Mouse (Mus musculus): ENCODE measurements around the gene Nuf2. TPM values are rescaled to one million over a fixed set of nuclear protein-coding genes. Genes with fewer than 3 reads are reported as not detected.
A peak's percentile ranks its signal among the peaks of the same experiment; 100 is the strongest.

Nuf2 gene
- total RNA-seq, 1 experiment from 2014 or later, result 137 TPM

DNA sequence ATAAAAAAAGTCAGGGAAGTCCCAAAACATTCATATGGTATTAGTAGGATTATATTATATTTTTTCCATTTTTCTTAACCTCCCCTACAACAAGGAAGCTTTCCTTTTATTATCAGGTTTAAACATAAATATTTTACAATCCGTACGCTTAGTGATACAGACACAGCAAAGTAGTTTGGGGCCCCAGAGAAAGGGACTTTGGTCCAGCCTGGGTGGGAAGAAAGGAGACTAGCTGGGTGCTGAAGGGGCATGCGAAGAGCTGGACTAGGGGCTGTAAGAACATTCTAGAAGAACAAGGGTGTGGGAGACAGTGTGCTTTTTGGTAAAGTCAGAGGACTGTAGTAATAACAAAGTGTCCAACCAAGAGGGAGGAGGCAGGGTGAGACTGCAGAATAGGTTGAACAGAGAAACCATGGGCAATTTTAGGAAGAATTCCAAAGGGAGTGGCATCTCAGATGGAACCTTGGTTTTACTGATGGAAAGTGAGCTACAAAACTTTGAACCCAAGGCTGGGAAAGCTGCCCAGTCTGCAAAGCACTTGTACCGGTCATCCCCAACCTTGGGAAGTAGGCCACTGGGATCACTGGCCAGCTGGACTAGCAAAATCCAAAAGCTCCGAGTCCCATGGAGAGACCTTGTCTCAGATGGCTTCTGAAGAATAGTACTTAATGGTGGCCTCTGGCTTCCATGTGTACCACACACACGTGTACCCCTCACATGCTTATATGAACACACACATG, 48.5 kb downstream of the Nuf2 start:
- ATAC-seq (replicated peaks; ENCODE audit: low read depth, poor library complexity, severe bottlenecking), result no peak

- no peak for ATAC-seq (replicated peaks; ENCODE audit: low read depth, poor library complexity, severe bottlenecking)
Observed at GRCm38 (mm10) chr1:169471185-169471584, 60.1 kb downstream of the Nuf2 start.

- ATAC-seq (replicated peaks; ENCODE audit: low read depth, poor library complexity, severe bottlenecking), result no peak
Observed at GRCm38 (mm10) chr1:169467791-169468190, 63.5 kb downstream of the Nuf2 start.

GRCm38 (mm10) chr1:169462386-169463115, 68.7 kb downstream of the Nuf2 start:
- no peak for ATAC-seq (replicated peaks; ENCODE audit: low read depth, poor library complexity, severe bottlenecking)

GRCm38 (mm10) chr1:169459071-169459782, 72.0 kb downstream of the Nuf2 start:
- peak; percentile 93 for ATAC-seq (replicated peaks; ENCODE audit: low read depth, poor library complexity, severe bottlenecking)

Other genes with a start within 250 kb of the Nuf2 start
- not detected in 2 replicates for gene Rgs5, start 124.0 kb upstream of the Nuf2 start, total RNA-seq (2017)
- gene Rgs4, start 216.2 kb upstream of the Nuf2 start, total RNA-seq (2017), result not detected in 2 replicates

Data from common myeloid progenitor, adult 5-6 weeks (primary cell).